Mouse (Mus musculus) v-Abl transformed pro-B cells (cell line): ENCODE results near the gene Btbd35f23.
"Not testable (repeated sequence)": the region's sequence is repeated elsewhere in the genome, so short reads cannot be mapped to it uniquely, and the experiment has no call there.

Source experiments
- in situ Hi-C, 2 experiments: fragments of 400-800 bp; cut with MboI; formaldehyde crosslinking; loops; one replicate each; pipeline ENCODE4 v1.15.1; 2025; ENCODE audit not compliant: unreplicated experiment in 2 of 2

Btbd35f23 gene

DNA sequence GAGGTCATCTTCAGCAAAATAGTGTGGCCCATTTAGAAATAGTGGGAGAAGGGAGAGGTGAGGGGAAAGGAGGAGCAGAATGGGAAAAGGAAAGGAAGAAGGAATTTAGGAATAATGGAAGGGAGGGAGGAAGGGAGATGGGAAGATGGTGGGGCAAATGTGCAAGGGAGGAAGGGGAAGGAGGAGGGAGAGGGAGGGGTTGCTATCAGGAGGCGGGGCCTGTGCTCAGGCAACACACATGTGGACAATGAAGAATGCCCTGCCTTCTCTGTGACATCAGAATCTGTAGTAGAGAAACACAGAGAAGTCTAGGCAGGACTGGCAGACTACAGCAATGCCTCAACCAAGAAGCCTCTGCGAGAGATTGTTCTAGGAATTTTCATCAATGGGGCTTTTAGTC lies at the start of gene Btbd35f23:
TSS of gene Btbd35f23 (plus strand) at position 301 of the 400 bp plus-strand sequence.
- in situ Hi-C loops = not testable (repeated sequence)
